Mouse (Mus musculus): ENCODE data around the gene Cpm. TPM values are rescaled to one million over a fixed set of nuclear protein-coding genes. Genes with fewer than 3 reads are reported as not detected.
"Not testable (repeated sequence)": the region's sequence is repeated elsewhere in the genome, so short reads cannot be mapped to it uniquely, and the experiment has no call there.

The Cpm gene
- total RNA-seq, 2 experiments from 2014 or later = 6.2 to 7.4 TPM

DNA sequence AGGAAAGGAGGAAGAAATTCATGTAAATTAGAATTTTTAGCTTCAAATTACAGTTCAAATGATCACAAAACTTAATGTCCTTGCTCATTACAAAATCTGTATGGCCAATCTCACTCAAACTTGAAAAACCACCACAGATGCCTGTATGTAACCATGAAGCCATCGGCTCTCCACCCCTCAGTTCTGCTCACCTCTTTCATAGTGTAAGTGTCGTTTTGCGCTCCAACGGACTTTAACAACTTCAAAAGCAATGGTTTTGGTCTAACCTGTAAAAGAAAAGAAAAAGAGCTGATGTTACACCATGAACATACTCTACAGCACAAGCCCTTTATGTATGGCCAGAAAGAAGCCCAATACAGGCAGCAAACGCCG is 75.7 kb downstream of the Cpm start:
- intact Hi-C loops (cut with DNase I; ENCODE audit: low total_unique reads) = no loop called here
- no peak for DNase-seq

DNA sequence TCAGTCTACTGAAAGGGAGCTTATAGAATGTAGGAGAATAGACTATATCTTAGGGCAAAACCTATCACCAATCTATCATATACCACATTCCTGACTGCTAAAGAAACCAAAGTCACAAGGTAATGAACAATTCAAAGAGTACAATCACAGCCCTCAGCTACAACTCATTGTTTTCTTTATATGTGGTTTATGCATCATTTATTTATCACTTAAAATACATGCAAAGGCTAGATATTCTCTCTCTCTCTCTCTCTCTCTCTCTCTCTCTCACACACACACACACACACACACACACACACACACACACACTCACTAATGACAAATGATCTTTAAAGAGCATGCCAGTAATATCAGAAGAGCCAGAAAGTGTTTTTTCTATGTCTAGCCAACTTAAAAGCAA is 76.5 kb downstream of the Cpm start:
- no peak for DNase-seq
- intact Hi-C loops (cut with DNase I; ENCODE audit: low total_unique reads) = no loop called here

DNA sequence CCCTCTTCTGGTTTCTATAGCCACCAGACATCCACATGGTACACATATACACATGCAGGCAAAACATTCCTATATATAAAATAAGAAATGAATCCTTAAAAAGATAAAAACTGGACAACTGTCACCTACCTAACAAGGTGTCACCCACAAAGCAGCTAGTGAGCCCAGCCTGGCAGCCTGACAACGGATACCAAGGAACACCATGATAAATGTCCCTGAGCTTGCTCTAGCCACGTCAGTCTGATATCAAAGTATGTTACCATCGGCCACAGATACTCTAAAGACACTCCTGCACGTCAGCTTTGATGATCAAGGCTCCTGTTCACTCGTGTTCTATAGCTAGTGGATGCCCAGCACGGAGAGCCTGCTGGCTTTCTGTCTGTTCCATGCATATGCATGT is 77.1 kb downstream of the Cpm start:
- DNase-seq = no peak
- intact Hi-C loops (cut with DNase I; ENCODE audit: low total_unique reads) = no loop called here

DNA sequence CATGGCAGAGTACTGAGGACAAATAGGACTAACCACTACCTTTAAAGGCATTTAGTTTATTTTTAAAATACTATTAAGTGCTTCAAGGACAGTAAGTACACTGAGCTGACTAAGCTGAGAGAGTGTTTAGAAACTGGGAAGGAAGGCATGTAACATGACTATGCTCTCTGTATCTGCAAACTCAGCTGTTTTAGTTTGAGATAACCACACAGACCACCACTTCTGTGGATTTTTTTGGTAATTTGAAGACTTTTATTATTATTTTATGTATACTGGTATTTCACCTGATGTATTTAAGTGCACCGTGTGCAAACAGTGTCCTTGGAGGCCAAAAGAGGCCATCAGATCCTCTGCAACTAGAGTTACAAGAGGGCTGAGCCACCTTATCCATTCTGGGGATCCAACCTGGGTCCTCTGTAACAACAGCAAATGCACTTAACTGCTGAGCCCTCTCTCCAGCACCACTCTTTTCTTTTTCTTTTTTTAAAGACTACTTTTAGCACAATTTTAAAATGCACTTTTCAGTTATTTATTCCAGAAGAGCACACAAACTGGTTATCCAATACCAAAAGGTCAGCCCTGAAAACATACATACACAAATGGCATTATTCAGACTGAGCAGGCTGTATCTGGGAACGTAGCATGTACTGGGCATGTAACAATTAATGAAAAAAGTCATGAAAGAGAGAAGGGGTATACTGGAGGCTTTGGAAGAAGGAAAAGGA is 78.0 kb downstream of the Cpm start:
- no peak for DNase-seq
- intact Hi-C loops (cut with DNase I; ENCODE audit: low total_unique reads) = no loop called here

DNA sequence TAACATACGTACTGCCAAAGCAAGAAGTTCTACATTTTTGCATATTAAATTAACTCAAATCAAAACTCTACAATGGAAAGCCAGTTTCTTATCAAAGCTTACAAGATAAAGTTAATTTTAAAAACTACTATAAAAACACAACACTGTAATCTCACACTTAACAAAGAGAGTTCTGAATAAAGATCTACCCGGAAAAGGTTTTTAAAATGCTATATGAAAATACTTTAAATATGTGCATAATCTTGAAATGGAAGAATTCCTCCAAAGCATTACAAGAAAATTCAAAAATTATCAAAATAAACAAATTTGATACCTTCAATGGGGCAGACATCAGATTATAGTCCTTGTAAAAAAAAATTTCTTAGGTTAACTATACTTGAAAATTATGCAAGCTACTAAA is 79.1 kb downstream of the Cpm start:
- intact Hi-C loops (cut with DNase I; ENCODE audit: low total_unique reads) = no loop called here

DNA sequence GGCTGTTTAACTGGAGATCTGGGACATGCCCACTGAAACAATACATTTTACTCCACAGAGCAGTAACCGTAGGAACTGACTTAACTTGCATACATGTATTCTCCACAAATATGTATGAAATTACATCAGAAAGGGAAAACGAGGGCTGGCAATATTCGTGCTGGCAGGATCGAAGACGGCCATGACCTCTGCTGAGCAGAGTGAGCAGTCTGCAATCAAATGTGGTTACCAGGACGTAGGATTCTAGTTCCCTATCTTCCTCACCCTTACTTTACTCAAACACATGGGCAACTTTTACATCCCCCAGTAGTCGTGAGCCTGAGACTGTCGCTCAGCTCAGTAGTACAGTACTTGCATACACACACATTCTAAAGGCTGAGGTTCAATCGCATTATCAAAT is 79.6 kb downstream of the Cpm start:
- intact Hi-C loops (cut with DNase I; ENCODE audit: low total_unique reads) = no loop called here

More for the DNA sequence above, 79.1 kb downstream of the Cpm start:
- no peak for DNase-seq

DNA sequence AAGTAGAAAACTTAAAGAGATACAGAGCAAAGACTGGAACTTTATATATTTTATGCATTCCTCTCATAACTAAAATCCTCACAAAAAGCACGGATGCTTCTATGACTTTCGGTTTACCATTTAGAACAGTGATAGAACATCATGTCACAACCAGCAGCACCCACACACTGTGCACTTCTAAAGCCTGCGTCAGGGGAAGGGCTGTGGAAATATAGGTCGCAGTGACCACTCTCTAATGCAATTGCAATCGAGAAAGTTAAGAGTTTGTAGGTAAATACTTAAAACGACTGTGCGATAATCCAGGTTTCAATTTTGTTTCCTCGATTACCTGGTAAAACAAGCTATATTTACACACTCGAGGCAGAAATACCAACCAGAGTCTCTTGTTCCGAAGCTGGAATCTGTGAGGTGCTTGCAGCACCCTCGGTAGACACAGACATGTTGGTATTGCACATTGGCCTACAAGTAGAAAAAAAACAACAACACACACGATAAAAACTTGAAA is 80.1 kb downstream of the Cpm start:
- intact Hi-C loops (cut with DNase I; ENCODE audit: low total_unique reads) = no loop called here
- DNase-seq = no peak

More for the DNA sequence above, 79.6 kb downstream of the Cpm start:
- DNase-seq = no peak

DNA sequence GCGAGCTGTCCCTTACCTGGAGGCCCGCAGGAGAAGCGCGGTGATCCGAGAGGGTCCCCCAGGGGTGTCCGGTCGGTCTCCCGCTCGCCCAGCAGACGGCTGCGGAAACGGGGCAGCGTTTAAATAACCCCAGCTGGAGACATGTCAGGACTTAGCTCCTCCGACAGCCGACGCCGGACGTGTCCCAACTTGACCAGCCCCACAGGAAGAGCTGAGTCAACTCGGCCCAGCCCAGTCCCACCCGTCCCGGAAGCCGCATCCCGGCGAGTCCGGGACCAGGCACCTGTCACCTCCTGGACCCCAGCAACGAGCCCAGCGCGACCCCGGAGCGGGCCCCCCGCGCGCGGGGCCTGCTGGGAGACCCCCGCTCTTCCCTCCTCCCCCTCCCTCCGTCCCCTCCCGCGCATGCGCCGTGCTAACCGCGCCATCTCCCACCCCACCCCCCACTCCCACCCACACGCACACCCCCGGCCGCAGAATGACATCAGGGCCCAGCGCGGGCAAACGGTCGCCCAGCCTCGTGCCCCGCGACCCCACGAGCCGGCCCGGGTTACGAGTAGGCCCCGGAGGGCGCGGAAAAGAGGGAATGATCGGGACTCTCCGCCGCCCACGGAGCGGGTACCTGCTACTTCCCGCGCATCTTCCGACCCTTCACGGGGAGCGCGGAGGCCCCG is 80.8 kb downstream of the Cpm start:
- intact Hi-C loops (cut with DNase I; ENCODE audit: low total_unique reads) = no loop called here

DNA sequence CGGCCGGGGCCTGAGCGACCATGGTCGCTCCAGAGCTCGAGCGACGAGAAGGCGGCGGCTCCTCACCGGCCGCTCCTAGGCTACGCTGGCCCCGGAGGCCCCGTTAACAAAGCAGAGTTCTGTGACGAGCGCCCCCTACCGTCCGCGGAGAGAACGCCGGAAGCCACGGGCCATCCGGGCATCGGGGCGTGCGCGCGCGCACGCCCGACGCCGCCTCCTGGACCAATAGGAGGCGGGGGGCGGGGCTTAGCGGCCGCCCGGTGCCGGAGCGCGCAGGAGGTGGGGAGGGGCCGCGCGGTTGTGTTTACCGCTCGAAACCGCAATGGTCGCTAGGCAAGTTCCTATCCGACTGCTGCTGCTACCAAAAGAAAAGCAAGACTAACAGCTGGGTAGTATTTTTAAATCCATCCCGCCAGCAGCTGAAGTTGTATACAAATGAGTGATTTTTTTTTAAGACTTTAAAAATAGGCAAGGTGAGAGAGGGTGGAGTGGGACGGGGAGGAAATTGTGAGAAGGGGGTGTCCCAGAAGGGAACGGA is 81.4 kb downstream of the Cpm start, which contains the start of gene Mdm2:
Mdm2 (minus strand) TSS at position 155 of the 538 bp plus-strand sequence.
- intact Hi-C loops (cut with DNase I; ENCODE audit: low total_unique reads) = no loop called here

More for the DNA sequence above, 80.8 kb downstream of the Cpm start:
- DNase-seq = peak; percentile 82

DNA sequence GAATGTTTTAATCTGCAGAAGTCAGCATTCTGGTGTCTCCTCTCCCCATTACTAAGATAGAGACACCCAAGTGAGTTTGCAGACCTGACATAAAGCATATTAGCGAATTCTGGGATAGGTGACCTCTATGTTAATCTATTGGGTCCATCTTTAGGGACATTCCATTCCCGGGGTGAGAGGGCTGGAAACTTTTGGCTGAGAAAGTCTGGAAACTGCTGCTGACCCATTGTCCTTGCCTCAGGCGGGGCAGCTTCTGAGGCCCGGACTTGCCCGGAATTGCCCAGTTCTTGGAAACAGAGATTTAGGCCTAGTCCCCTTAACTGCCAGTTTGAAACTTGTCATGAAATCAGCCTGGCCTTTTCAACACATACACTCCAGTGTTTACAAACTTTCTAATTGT is 82.1 kb downstream of the Cpm start:
- intact Hi-C loops (cut with DNase I; ENCODE audit: low total_unique reads) = no loop called here
- no peak for DNase-seq

More for the DNA sequence above, 81.4 kb downstream of the Cpm start, which contains the start of gene Mdm2:
- peak; percentile 96 for DNase-seq

DNA sequence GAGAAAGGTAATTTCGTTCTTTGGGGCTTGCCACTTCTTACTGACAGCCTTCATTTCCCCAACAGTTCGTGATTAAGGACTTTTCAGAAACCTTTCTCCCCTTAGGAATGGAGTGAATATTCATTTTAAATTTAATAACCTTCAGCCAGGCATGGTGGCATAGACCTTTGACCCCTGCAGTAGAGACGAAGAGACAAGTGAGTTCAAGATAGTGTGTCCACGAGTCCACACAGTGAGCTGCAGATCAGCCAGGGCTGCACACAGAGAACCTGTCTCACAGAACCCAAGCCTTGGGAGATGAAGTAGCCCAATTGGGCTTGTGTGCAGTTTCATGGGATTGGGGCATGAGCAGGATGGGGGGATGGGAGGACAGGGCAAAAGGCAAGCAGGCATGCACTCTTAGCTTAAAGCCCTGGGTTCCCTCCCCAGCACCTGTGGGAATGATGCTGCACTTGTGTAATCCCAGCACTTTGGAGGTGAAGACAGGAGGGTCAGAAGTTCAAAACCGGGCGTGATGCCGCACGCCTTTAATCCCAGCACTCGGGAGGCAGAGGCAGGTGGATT is 83.0 kb downstream of the Cpm start:
- DNase-seq = no peak
- intact Hi-C loops (cut with DNase I; ENCODE audit: low total_unique reads) = no loop called here

DNA sequence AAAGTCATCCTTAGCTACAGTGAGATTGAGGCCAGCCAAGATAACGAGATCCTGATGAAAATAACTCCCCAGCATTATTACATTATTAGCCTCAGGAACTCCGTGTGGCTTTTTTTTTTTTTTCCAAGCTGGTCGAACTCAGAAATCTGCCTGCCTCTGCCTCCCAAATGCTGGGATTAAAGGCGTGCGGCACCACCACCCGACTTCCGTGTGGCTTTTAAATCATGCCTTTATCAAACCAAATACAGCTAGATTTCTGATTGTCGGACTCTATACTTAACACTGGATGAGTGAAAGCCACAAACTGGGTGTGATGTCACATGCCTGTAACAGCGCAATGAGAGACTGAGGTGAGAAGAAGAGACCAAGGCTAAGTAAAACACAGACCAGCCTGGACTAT is 83.6 kb downstream of the Cpm start:
- DNase-seq = no peak
- intact Hi-C loops (cut with DNase I; ENCODE audit: low total_unique reads) = no loop called here

DNA sequence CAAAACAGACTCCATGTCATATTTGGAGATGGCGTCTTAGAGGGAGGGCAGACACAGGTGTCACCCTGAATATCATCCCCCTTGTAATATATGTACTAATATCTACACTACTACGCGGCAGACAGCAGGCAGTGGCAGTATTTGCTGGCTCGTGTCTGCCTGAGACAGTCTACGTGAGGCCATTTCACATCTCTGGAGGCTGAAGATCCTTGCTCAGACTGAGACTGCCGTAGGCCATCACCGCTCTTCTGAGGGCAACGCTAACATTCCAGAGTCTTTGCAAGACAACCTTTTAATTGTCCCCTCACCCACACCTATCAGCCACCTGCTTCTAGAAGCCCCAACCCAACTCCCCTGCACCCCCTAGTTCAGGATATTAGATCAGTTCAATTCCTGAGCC is 84.2 kb downstream of the Cpm start:
- DNase-seq = no peak
- intact Hi-C loops (cut with DNase I; ENCODE audit: low total_unique reads) = no loop called here

DNA sequence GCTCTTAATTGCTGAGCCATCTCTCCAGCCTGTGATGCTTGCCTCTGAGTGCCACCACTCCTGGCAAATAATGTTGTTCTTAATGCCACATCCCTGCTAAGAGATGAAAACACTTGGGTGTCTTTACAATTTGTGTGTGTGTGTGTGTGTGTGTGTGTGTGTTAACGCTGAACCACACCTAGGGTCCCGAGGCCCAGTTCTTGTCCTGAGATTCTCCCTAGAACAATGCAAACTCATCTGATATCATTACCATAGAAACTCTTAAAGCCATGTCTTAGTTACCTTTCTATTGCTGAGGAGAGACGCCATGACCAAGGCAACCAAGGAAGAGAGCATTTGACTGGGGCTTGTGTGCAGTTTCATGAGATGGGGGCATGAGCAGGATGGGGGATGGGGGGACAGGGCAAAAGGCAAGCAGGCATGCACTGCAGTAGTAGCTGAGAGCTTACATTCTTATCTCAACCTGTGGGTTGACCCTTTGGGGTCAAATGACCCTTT is 84.8 kb downstream of the Cpm start:
- intact Hi-C loops (cut with DNase I; ENCODE audit: low total_unique reads) = no loop called here
- no peak for DNase-seq

DNA sequence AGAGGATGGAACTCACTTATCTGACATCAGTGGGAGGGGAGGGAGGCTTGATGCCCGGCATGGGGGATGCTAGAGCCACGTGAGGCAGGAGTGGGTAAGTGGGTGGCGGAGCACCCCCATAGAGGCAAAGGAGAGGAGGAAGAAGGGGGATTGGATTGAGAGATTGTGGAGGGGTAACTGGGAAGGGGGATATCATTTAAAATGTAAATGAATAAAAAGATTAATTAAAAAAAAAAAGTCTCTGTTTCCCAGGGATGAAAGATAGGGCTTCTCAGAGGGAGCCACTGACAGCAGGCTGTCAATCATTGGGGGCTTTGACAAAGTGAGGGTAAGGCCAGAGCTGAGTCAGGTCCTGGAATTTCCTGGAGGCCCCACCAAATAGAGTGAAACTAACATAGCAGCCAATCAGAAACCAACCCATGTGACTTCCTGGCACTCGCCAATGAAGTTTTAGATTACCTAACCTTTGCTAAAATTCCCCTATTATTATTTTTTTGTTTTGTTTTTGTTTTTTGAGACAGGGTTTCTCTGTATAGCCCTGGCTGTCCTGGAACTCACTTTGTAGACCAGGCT is 85.7 kb downstream of the Cpm start:
- intact Hi-C loops (cut with DNase I; ENCODE audit: low total_unique reads) = no loop called here
- no peak for DNase-seq

DNA sequence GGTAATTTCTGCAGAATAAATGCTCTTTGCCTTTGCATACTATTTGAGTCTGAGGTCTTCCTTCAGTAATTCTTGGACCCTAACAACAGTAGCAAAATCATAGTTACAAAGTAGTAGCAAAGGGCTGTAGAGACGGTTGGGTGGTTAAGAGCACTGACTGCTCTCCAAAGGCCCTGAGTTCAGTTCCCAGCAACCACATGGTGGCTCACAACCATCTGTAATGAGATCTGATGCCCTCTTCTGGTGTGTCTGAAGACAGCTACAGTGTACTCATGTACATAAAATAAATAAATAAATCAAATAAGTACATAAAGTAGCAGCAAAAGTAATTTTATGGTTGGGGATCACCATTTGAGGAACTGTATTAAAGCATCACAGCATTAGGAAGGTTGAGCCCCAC is 86.4 kb downstream of the Cpm start:
- intact Hi-C loops (cut with DNase I; ENCODE audit: low total_unique reads); DNase-seq: not testable (repeated sequence)

DNA sequence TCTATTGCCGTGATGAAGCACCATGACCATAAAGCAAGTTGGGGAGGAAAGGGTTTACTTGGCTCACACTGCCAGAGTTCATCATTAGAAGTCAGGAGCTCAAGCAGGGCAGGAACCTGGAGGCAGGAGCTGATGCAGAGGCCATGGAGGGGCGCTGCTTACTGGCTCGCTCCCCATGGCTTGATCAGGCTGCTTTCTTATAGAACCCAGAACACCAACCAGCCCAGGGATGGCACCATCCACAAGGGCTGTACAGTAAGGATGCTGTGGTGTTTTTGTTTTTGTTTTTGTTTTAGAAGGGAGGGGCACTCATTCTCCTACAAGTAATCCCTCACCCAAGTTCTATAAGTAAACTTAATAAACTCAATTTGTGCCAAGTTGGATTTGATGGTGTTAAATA is 87.4 kb downstream of the Cpm start:
- no peak for DNase-seq
- intact Hi-C loops (cut with DNase I; ENCODE audit: low total_unique reads) = no loop called here

DNA sequence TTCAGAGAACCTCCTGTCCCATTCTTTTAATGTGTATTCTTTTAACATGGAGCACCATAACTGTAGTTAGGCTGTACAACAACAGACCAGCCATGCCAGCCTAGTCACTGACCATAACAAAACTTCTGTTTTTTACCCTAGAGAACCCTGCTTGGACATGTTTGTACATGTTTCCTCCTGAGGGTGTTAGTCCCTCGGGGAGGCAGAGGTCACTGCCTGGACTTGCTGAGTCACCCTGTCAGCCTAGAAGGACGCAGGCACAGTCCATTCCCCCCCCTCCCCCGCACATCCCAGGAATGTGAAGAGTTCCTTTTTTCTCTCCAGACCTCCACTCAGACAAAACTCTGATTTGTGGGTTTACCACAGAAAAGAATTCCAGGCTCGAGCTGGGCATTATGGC is 88.3 kb downstream of the Cpm start:
- peak; percentile 21 for DNase-seq
- intact Hi-C loops (cut with DNase I; ENCODE audit: low total_unique reads) = no loop called here

DNA sequence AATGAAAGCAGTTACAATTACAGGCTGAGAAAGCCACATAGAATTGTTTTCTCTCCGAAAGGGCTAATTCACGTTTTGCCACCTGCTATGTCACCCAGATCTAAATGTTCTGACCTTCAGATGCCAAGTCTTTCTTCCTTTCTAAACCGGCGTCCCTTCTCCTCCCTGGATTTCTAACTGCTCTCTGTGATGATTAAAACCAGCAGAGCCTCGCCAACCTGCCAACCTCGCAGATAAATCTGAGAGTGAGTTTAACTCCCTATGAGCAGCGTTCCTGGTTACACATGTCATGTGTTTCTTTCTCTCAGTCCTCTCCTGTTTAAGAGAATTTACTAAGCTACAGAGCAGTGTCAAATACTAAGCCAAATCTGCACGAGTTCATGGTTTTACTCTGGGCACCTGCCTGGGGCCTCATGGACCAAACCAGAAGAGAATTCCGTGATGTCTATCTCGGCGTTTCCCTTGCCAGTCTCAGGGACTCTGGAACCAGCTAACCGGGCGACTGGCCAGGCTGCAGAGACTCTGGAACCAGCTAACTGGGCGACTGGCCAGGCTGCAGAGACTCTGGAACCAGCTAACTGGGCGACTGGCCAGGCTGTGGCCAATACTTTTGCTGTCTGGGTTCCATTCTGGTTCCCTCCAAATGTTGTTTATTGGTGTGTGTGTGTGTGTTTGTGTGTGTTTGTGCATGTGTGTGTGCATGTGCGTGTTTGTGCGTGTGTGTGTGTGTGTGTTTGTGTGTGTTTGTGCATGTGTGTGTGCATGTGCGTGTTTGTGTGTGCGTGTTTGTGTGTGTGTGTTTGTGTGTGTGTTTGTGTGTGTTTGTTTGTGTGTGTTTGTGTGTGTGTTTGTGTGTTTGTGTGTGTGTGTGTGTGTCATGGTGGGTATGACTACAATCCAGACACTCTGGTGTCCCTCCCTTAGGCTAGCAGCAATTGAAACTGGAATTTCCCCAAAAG is 89.1 kb downstream of the Cpm start:
- intact Hi-C loops (cut with DNase I; ENCODE audit: low total_unique reads) = no loop called here
- DNase-seq = peak; percentile 20

Measured in gastrocnemius, postnatal 14 days (tissue).